ENCODE assay signal across 9 mouse cellular contexts in genomic region chr4:129913761-129914644, GRCm38 (mm10). TPM values are rescaled to one million over a fixed set of nuclear protein-coding genes. Genes with fewer than 3 reads are reported as not detected.
DNase-seq lines count a peak whose midpoint lies in the region; ATAC-seq and TF ChIP-seq lines count a peak whose summit lies in the region.
"Had no signal": no experiment of that assay in that cellular context is flagged by ENCODE, and none has a peak within 500 bp of the region (broad histone marks: within the 10 kb centered on the region; RNA-seq: fewer than 3 reads in every experiment).

No protein-coding gene starts in this region.

- no peak for TF ChIP-seq RAD21 in MEL (IDR thresholded peaks at IDR 0.05; ENCODE audit: low read depth, low read length)

- no peak overlapping the region for H3K4me3 ChIP-seq in forebrain, embryonic 11.5 days (ENCODE audit: low read depth, low read length)
- no peak overlapping the region for H3K4me3 ChIP-seq in forebrain, postnatal 0 days (ENCODE audit: low read depth, low read length)
- H3K4me3 ChIP-seq in MEL (ENCODE audit: control insufficient read depth in 1 of 2, insufficient read depth in 1 of 2, low read depth in 2 of 2, low read length in 2 of 2): peak overlapping the region; percentile 3 to 6; a peak in 3 of 4 replicates
- H3K4me3 ChIP-seq in forebrain, embryonic 14.5 days (ENCODE audit: low read depth, low read length): no peak overlapping the region
- no peak overlapping the region for H3K4me3 ChIP-seq in midbrain, embryonic 12.5 days

- no peak overlapping the region for H3K27ac ChIP-seq in forebrain, embryonic 11.5 days (ENCODE audit: low read depth, low read length)
- no peak overlapping the region for H3K27ac ChIP-seq in forebrain, postnatal 0 days (ENCODE audit: low read depth, low read length)
- no peak overlapping the region for H3K27ac ChIP-seq in MEL (ENCODE audit: control insufficient read depth, low read depth, low read length)
- no peak overlapping the region for H3K27ac ChIP-seq in forebrain, embryonic 14.5 days (ENCODE audit: low read depth, low read length)
- no peak overlapping the region for H3K27ac ChIP-seq in midbrain, embryonic 12.5 days (replicated peaks)

- 0 out of 2 replicates have a peak overlapping the region, but pooled peaks have one; percentile 8 for H3K4me2 ChIP-seq in forebrain, embryonic 11.5 days (ENCODE audit: low read depth, low read length, severe bottlenecking)
- no peak overlapping the region for H3K4me2 ChIP-seq in forebrain, postnatal 0 days (ENCODE audit: low read depth)
- no peak overlapping the region for H3K4me2 ChIP-seq in forebrain, embryonic 14.5 days (ENCODE audit: low read length)
- H3K4me2 ChIP-seq in midbrain, embryonic 12.5 days (replicated peaks): peak overlapping the region; percentile 12; the same call in 1 of the 2 replicates

- no peak for ATAC-seq in forebrain, embryonic 11.5 days (replicated peaks; ENCODE audit: low FRiP score)
- no peak for ATAC-seq in forebrain, postnatal 0 days
- ATAC-seq in forebrain, embryonic 14.5 days: no peak
- no peak for ATAC-seq in midbrain, embryonic 12.5 days (ENCODE audit: low FRiP score, low read depth)

- no peak for DNase-seq in forebrain, embryonic 11.5 days (ENCODE audit: low spot score)
- no peak for DNase-seq in forebrain, postnatal 0 days
- peak; percentile 66 for DNase-seq in MEL (ENCODE audit: low read depth, low spot score)
- peak; percentile 10 for DNase-seq in forebrain, embryonic 14.5 days (ENCODE audit: low spot score)
- DNase-seq in kidney, postnatal 36 days: peak; percentile 25 to 30
- DNase-seq in Muller cell, postnatal 12 days (ENCODE audit: inconsistent ontology term): no peak
- DNase-seq in left cerebral cortex, adult 11 months (ENCODE audit: low spot score): no peak

- H3K36me3 ChIP-seq in forebrain, embryonic 11.5 days (ENCODE audit: control insufficient read depth, insufficient read depth, low read length): no peaks in the 10 kb centered on the region
- H3K36me3 ChIP-seq in forebrain, postnatal 0 days (ENCODE audit: insufficient read depth): no peaks in the 10 kb centered on the region
- peaks cover 0 to 9% of the 10 kb centered on the region in 2 experiments; a peak in 2 of 4 replicates for H3K36me3 ChIP-seq in MEL (ENCODE audit: control insufficient read depth in 1 of 2, insufficient read depth in 2 of 2, low read length in 2 of 2)
- H3K36me3 ChIP-seq in forebrain, embryonic 14.5 days (ENCODE audit: control insufficient read depth, insufficient read depth, low read length): no peaks in the 10 kb centered on the region
- H3K36me3 ChIP-seq in midbrain, embryonic 12.5 days: no peaks in the 10 kb centered on the region

- TF ChIP-seq CTCF in forebrain, postnatal 0 days (IDR thresholded peaks at IDR 0.05; ENCODE audit: low read depth): no peak
- no peak for TF ChIP-seq CTCF in MEL (IDR thresholded peaks at IDR 0.05 in 2 of 3, conservative IDR thresholded peaks at IDR 0.05 in 1 of 3; ENCODE audit: control insufficient read depth in 1 of 3, insufficient read depth in 1 of 3, low read depth in 2 of 3, low read length in 3 of 3, poor library complexity in 1 of 3, severe bottlenecking in 1 of 3)

- no peaks in the 10 kb centered on the region for H3K27me3 ChIP-seq in forebrain, embryonic 11.5 days (ENCODE audit: control insufficient read depth, insufficient read depth, low read length)
- no peaks in the 10 kb centered on the region; the same call in 1 of the 2 replicates for H3K27me3 ChIP-seq in forebrain, postnatal 0 days (ENCODE audit: insufficient read depth, low read length)
- H3K27me3 ChIP-seq in MEL (ENCODE audit: control insufficient read depth in 1 of 2, insufficient read depth in 2 of 2, low read length in 2 of 2): peaks cover 3 to 6% of the 10 kb centered on the region in 2 experiments
- H3K27me3 ChIP-seq in forebrain, embryonic 14.5 days (replicated peaks; ENCODE audit: control insufficient read depth, insufficient read depth, low read length): no peaks in the 10 kb centered on the region
- no peaks in the 10 kb centered on the region; the same call in 1 of the 2 replicates for H3K27me3 ChIP-seq in midbrain, embryonic 12.5 days

- H3K9me3 ChIP-seq in forebrain, embryonic 11.5 days (ENCODE audit: control insufficient read depth, low read length): no peaks in the 10 kb centered on the region
- H3K9me3 ChIP-seq in forebrain, postnatal 0 days (ENCODE audit: low read length): no peaks in the 10 kb centered on the region
- H3K9me3 ChIP-seq in MEL (replicated peaks; ENCODE audit: insufficient read depth, low read length): no peaks in the 10 kb centered on the region
- H3K9me3 ChIP-seq in forebrain, embryonic 14.5 days (replicated peaks; ENCODE audit: control insufficient read depth, low read length): no peaks in the 10 kb centered on the region
- H3K9me3 ChIP-seq in midbrain, embryonic 12.5 days: no peaks in the 10 kb centered on the region

- 25% methylated on average over 16 of the region's 16 CpGs for WGBS in forebrain, embryonic 11.5 days
- WGBS in forebrain, postnatal 0 days: 24% methylated on average over 16 of the region's 16 CpGs
- WGBS in forebrain, embryonic 14.5 days: 20% methylated on average over 16 of the region's 16 CpGs
- 19% methylated on average over 16 of the region's 16 CpGs for WGBS in midbrain, embryonic 12.5 days

- 0 out of 2 replicates have a peak, but pooled peaks cover 5% of the 10 kb centered on the region for H3K4me1 ChIP-seq in forebrain, embryonic 11.5 days (replicated peaks; ENCODE audit: control insufficient read depth, insufficient read depth, low read length)
- H3K4me1 ChIP-seq in forebrain, postnatal 0 days (ENCODE audit: insufficient read depth): no peaks in the 10 kb centered on the region
- H3K4me1 ChIP-seq in MEL (ENCODE audit: control insufficient read depth in 1 of 2, insufficient read depth in 2 of 2, low read length in 2 of 2): peaks cover 0 to 13% of the 10 kb centered on the region in 2 experiments; a peak in 2 of 4 replicates
- peaks cover 4% of the 10 kb centered on the region; the same call in 1 of the 2 replicates for H3K4me1 ChIP-seq in forebrain, embryonic 14.5 days (ENCODE audit: control insufficient read depth, insufficient read depth, low read length)
- H3K4me1 ChIP-seq in midbrain, embryonic 12.5 days: peaks cover 13% of the 10 kb centered on the region

- no peak for TF ChIP-seq POLR2A in MEL (IDR thresholded peaks at IDR 0.05; ENCODE audit: control insufficient read depth in 1 of 2, insufficient read depth in 1 of 2, low read depth in 1 of 2, low read length in 2 of 2, poor library complexity in 1 of 2)

- TF ChIP-seq EP300 in MEL (IDR thresholded peaks at IDR 0.05; ENCODE audit: low read depth in 1 of 2, low read length in 2 of 2): peak; percentile 70 to 82

- 0 out of 2 replicates have a peak overlapping the region, but pooled peaks have one; percentile 12 for H3K9ac ChIP-seq in forebrain, embryonic 11.5 days (ENCODE audit: low read length)
- no peak overlapping the region for H3K9ac ChIP-seq in forebrain, postnatal 0 days
- H3K9ac ChIP-seq in MEL (ENCODE audit: control insufficient read depth, low read depth, low read length, poor library complexity, severe bottlenecking): peak overlapping the region; percentile 3
- no peak overlapping the region for H3K9ac ChIP-seq in forebrain, embryonic 14.5 days (ENCODE audit: low read length)
- H3K9ac ChIP-seq in midbrain, embryonic 12.5 days (replicated peaks): no peak overlapping the region

- H3K79me2 ChIP-seq in MEL (ENCODE audit: control insufficient read depth, insufficient read depth, low read length, poor library complexity): no peaks in the 10 kb centered on the region

TF ChIP-seq in MEL, 35 proteins besides CTCF, POLR2A, EP300 and RAD21 (continues in another document):
- TF ChIP-seq ZMIZ1 (IDR thresholded peaks at IDR 0.05; ENCODE audit: low read depth, low read length) (no peak), GATA1 (IDR thresholded peaks at IDR 0.05; ENCODE audit: low read depth, low read length) (peak; percentile 98), MAX (IDR thresholded peaks at IDR 0.05; ENCODE audit: low read length) (no peak), MAFK (IDR thresholded peaks at IDR 0.05; ENCODE audit: borderline replicate concordance, low read depth, low read length) (no peak), ZC3H11A (IDR thresholded peaks at IDR 0.05; ENCODE audit: low read depth, low read length) (no peak), NRF1 (IDR thresholded peaks at IDR 0.05; ENCODE audit: insufficient read depth, low read depth, low read length, poor library complexity, severe bottlenecking) (no peak), CHD1 (IDR thresholded peaks at IDR 0.05; ENCODE audit: low read depth, low read length) (no peak), CHD2 (IDR thresholded peaks at IDR 0.05; ENCODE audit: low read length) (no peak), TBP (IDR thresholded peaks at IDR 0.05; ENCODE audit: low read depth, low read length) (0 out of 2 replicates have a peak, but pooled peaks have one; percentile 18), ELF1 (IDR thresholded peaks at IDR 0.05; ENCODE audit: low read depth, low read length) (no peak), TAL1 (IDR thresholded peaks at IDR 0.05; ENCODE audit: low read length) (no peak), MYB (IDR thresholded peaks at IDR 0.05; ENCODE audit: low read depth, low read length) (no peak), TCF12 (IDR thresholded peaks at IDR 0.05; ENCODE audit: low read depth, low read length) (peak; percentile 65), HCFC1 (IDR thresholded peaks at IDR 0.05; ENCODE audit: low read depth, low read length) (0 out of 2 replicates have a peak, but pooled peaks have one; percentile 34), SIN3A (IDR thresholded peaks at IDR 0.05; ENCODE audit: low read length) (peak; percentile 69), E2F4 (IDR thresholded peaks at IDR 0.05; ENCODE audit: borderline replicate concordance, low read depth, low read length) (no peak), NELFE (IDR thresholded peaks at IDR 0.05; ENCODE audit: low read depth, low read length) (no peak), SMC3 (IDR thresholded peaks at IDR 0.05; ENCODE audit: low read depth, low read length) (no peak), USF1 (IDR thresholded peaks at IDR 0.05; ENCODE audit: low read depth, low read length) (no peak), USF2 (IDR thresholded peaks at IDR 0.05; ENCODE audit: borderline replicate concordance in 1 of 2, insufficient read depth in 1 of 2, low read depth in 1 of 2, low read length in 2 of 2) (no peak), ZNF384 (IDR thresholded peaks at IDR 0.05; ENCODE audit: low read depth, low read length) (no peak)

RNA-seq across cellular contexts. Expression of gene Spocd1, which starts 15.0 kb away (rescaled TPM):
- 0.05 TPM in 1 of 2 replicates, not detected in the other for polyA plus RNA-seq in forebrain, embryonic 11.5 days (2014; fragmentation: Nextera tagmentation; extraction: Ambion mirVana)
- total RNA-seq in forebrain, postnatal 0 days (2014; rRNA removed): not detected in 2 replicates
- polyA plus RNA-seq in forebrain, postnatal 0 days (2015; fragmentation: Nextera tagmentation; extraction: Ambion mirVana): 0.05 TPM in 1 of 2 replicates, not detected in the other
- total RNA-seq in MEL (2012; rRNA removed): not detected in 2 replicates
- under 1 TPM in 1 of 2 experiments, not detected in 1; 0.03 TPM for polyA plus RNA-seq in MEL (2012; ENCODE audit: insufficient read depth in 1 of 2, insufficient read length in 2 of 2, low read depth in 1 of 2, low replicate concordance in 2 of 2, missing spikeins in 1 of 2)
- polyA plus RNA-seq in forebrain, embryonic 14.5 days (2014; fragmentation: Nextera tagmentation; extraction: Ambion mirVana): not detected in 2 replicates
- not detected in 2 replicates for polyA plus RNA-seq in midbrain, embryonic 12.5 days (2016; fragmentation: Nextera tagmentation; extraction: Ambion mirVana)
- polyA plus RNA-seq: gonadal fat pad, adult 2 months had no signal

Comparison
In these comparisons a context has a peak if more than half of its experiments do, and no peak if none do; other contexts are left out.
1. DNase-seq: peak in MEL (single experiment), forebrain, embryonic 14.5 days (single experiment) and kidney, postnatal 36 days (2 of 2); none in forebrain, embryonic 11.5 days (single experiment), forebrain, postnatal 0 days (single experiment), Muller cell, postnatal 12 days (single experiment) and left cerebral cortex, adult 11 months (single experiment).
2. H3K4me2 ChIP-seq: peak in forebrain, embryonic 11.5 days (single experiment) and midbrain, embryonic 12.5 days (single experiment); none in forebrain, postnatal 0 days (single experiment) and forebrain, embryonic 14.5 days (single experiment).
3. H3K9ac ChIP-seq: peak in forebrain, embryonic 11.5 days (single experiment) and MEL (single experiment); none in forebrain, postnatal 0 days (single experiment), forebrain, embryonic 14.5 days (single experiment) and midbrain, embryonic 12.5 days (single experiment).
4. H3K4me3 ChIP-seq: peak in MEL (2 of 2); none in forebrain, embryonic 11.5 days (single experiment), forebrain, postnatal 0 days (single experiment), forebrain, embryonic 14.5 days (single experiment) and midbrain, embryonic 12.5 days (single experiment).